In genomic region chr5:107528856-107529255, GRCm38 (mm10) we compare ENCODE assay signal across 27 mouse cellular contexts. TPM values are rescaled to one million over a fixed set of nuclear protein-coding genes. Genes with fewer than 3 reads are reported as not detected.
DNase-seq lines count a peak whose midpoint lies in the region; ATAC-seq and TF ChIP-seq lines count a peak whose summit lies in the region.
"Had no signal": no experiment of that assay in that cellular context is flagged by ENCODE, and none has a peak within 500 bp of the region (broad histone marks: within the 10 kb centered on the region; RNA-seq: fewer than 3 reads in every experiment).

No protein-coding gene starts in this region.

- no peak overlapping the region for H3K4me2 ChIP-seq in hindbrain, postnatal 0 days (ENCODE audit: low read depth, low read length)
- H3K4me2 ChIP-seq: forebrain, embryonic 13.5 days; heart, embryonic 11.5 days; hindbrain, embryonic 14.5 days had no signal

- no peak overlapping the region for H3K9ac ChIP-seq in hindbrain, postnatal 0 days (replicated peaks; ENCODE audit: low read length)
- H3K9ac ChIP-seq: forebrain, embryonic 13.5 days; hindbrain, embryonic 14.5 days had no signal

- H3K9me3 ChIP-seq in hindbrain, postnatal 0 days (ENCODE audit: low read length): no peaks in the 10 kb centered on the region
- H3K9me3 ChIP-seq: forebrain, embryonic 10.5 days; forebrain, embryonic 13.5 days; G1E had no signal

- intact Hi-C loops in heart, postnatal 10 days (cut with DNase I): no loop called here

- H3K4me3 ChIP-seq in hindbrain, postnatal 0 days (ENCODE audit: low read length): no peak overlapping the region
- H3K4me3 ChIP-seq: forebrain, embryonic 10.5 days; forebrain, embryonic 13.5 days; heart, adult 2 months had no signal

- DNase-seq in CD4-positive, CD25-positive, alpha-beta regulatory T cell, adult 2 months (ENCODE audit: low read depth, low spot score): peak; percentile 37
- DNase-seq in NIH3T3 (ENCODE audit: low read depth): peak; percentile 25
- no peak for DNase-seq in lung, adult 18-20 months
- no peak for DNase-seq in heart, postnatal 10 days
- no peak for DNase-seq in hindbrain, postnatal 0 days (ENCODE audit: low spot score)
- DNase-seq: adrenal gland, adult 8-10 months; adrenal gland, postnatal 25 days; B cell, adult 2 months; cerebellum, adult 18-20 months; cerebellum, adult 9-10 months; cerebellum, postnatal 14 days; gastrocnemius, postnatal 10 days; gastrocnemius, postnatal 36 days; heart, adult 2 months; heart, postnatal 4 days; kidney, adult 18-20 months had no signal

- WGBS in hindbrain, postnatal 0 days: 93% methylated on average over 3 of the region's 3 CpGs

- no peak overlapping the region for H3K27ac ChIP-seq in hindbrain, postnatal 0 days
- H3K27ac ChIP-seq: forebrain, embryonic 10.5 days; forebrain, embryonic 13.5 days; heart, adult 2 months; hindbrain, embryonic 14.5 days had no signal

- no peaks in the 10 kb centered on the region for H3K27me3 ChIP-seq in hindbrain, postnatal 0 days (ENCODE audit: insufficient read depth, low read length)
- H3K27me3 ChIP-seq: forebrain, embryonic 13.5 days had no signal

- peak; percentile 75 for ATAC-seq in inflammation-experienced regulatory T-cells, adult 6 months
- no peak for ATAC-seq in hindbrain, postnatal 0 days
- ATAC-seq: forebrain, embryonic 13.5 days; forebrain, embryonic 16.5 days; intestine, embryonic 16.5 days had no signal

- no peaks in the 10 kb centered on the region for H3K36me3 ChIP-seq in hindbrain, postnatal 0 days (ENCODE audit: insufficient read depth, low read length)
- H3K36me3 ChIP-seq: forebrain, embryonic 10.5 days; G1E had no signal

- H3K4me1 ChIP-seq in hindbrain, postnatal 0 days (ENCODE audit: insufficient read depth, low read length): no peaks in the 10 kb centered on the region
- H3K4me1 ChIP-seq: forebrain, embryonic 10.5 days; forebrain, embryonic 13.5 days had no signal

- TF ChIP-seq CTCF in hindbrain, postnatal 0 days (IDR thresholded peaks at IDR 0.05; ENCODE audit: low read depth): no peak

RNA-seq across cellular contexts. Expression of gene 1700028K03Rik, which starts 5.7 kb away (rescaled TPM):
- polyA plus RNA-seq in inflammation-experienced regulatory T-cells, adult 6 months (2017; shearing (Covaris generic)): under 1 TPM; 0.20 to 0.34 (median 0.32) TPM
- total RNA-seq in heart, postnatal 10 days (2021): under 1 TPM in 1 of 2 experiments, not detected in 1; 0.12 TPM
- 0.10 and 0.18 TPM in 2 replicates for total RNA-seq in hindbrain, postnatal 0 days (2014; rRNA removed)
- 0.25 and 0.34 TPM in 2 replicates for polyA plus RNA-seq in hindbrain, postnatal 0 days (2015; fragmentation: Nextera tagmentation; extraction: Ambion mirVana)
- total RNA-seq: gastrocnemius, postnatal 36 days; granulocyte monocyte progenitor cell, adult 5-6 weeks; heart, adult 2 months; heart, postnatal 4 days had no signal
- polyA plus RNA-seq: embryonic facial prominence, embryonic 11.5 days; G1E had no signal

RNA-seq across cellular contexts. Expression of gene Gm42669, which starts 21.4 kb away (rescaled TPM):
- polyA plus RNA-seq in inflammation-experienced regulatory T-cells, adult 6 months (2017; shearing (Covaris generic)): 1 to 10 TPM in 2 of 3 experiments, under 1 TPM in 1; 0.63 to 1.5 (median 1.1) TPM
- not detected for total RNA-seq in heart, postnatal 10 days (2021)
- total RNA-seq in hindbrain, postnatal 0 days (2014; rRNA removed): 0.16 and 0.32 TPM in 2 replicates
- 0.43 and 0.64 TPM in 2 replicates for polyA plus RNA-seq in hindbrain, postnatal 0 days (2015; fragmentation: Nextera tagmentation; extraction: Ambion mirVana)
- total RNA-seq: adrenal gland, postnatal 25 days; gastrocnemius, adult 18-20 months; gastrocnemius, postnatal 36 days; heart, adult 2 months had no signal

Comparison
In these comparisons a context has a peak if more than half of its experiments do, and no peak if none do; other contexts are left out.
1. DNase-seq: peak in CD4-positive, CD25-positive, alpha-beta regulatory T cell, adult 2 months (single experiment) and NIH3T3 (single experiment); none in lung, adult 18-20 months (0 of 2), heart, postnatal 10 days (0 of 2) and hindbrain, postnatal 0 days (single experiment).